Mouse (Mus musculus): ENCODE measurements around the gene Grk2. TPM values are rescaled to one million over a fixed set of nuclear protein-coding genes. Genes with fewer than 3 reads are reported as not detected.

Gene Grk2
- polyA plus RNA-seq, 1 experiment from 2014 or later: 12.5 TPM

Other genes with a start within 250 kb of the Grk2 start
- not detected in 2 replicates for gene Gstp3, start 246.7 kb downstream of the Grk2 start, polyA plus RNA-seq (2014; fragmentation: Nextera tagmentation; extraction: Ambion mirVana)
- gene Cabp2, start 224.6 kb downstream of the Grk2 start, polyA plus RNA-seq (2014; fragmentation: Nextera tagmentation; extraction: Ambion mirVana): not detected in 2 replicates
- 74.4 and 84.3 TPM in 2 replicates for gene Cdk2ap2, start 209.0 kb downstream of the Grk2 start, polyA plus RNA-seq (2014; fragmentation: Nextera tagmentation; extraction: Ambion mirVana)
- 12.2 and 15.4 TPM in 2 replicates for gene Pitpnm1, start 206.2 kb downstream of the Grk2 start, polyA plus RNA-seq (2014; fragmentation: Nextera tagmentation; extraction: Ambion mirVana)
- gene Aip, start 180.4 kb downstream of the Grk2 start, polyA plus RNA-seq (2014; fragmentation: Nextera tagmentation; extraction: Ambion mirVana): 65.7 and 67.4 TPM in 2 replicates
- not detected in 2 replicates for gene Gpr152, start 166.4 kb downstream of the Grk2 start, polyA plus RNA-seq (2014; fragmentation: Nextera tagmentation; extraction: Ambion mirVana)
- not detected in 2 replicates for gene Cabp4, start 162.2 kb downstream of the Grk2 start, polyA plus RNA-seq (2014; fragmentation: Nextera tagmentation; extraction: Ambion mirVana)
- 119 and 123 TPM in 2 replicates for gene Coro1b, start 157.6 kb downstream of the Grk2 start, polyA plus RNA-seq (2014; fragmentation: Nextera tagmentation; extraction: Ambion mirVana)
- gene Ptprcap, start 152.6 kb downstream of the Grk2 start, polyA plus RNA-seq (2014; fragmentation: Nextera tagmentation; extraction: Ambion mirVana): 1.0 and 1.1 TPM in 2 replicates
- gene Rps6kb2, start 142.9 kb downstream of the Grk2 start, polyA plus RNA-seq (2014; fragmentation: Nextera tagmentation; extraction: Ambion mirVana): 42.2 and 45.7 TPM in 2 replicates
- gene Carns1, start 130.7 kb downstream of the Grk2 start, polyA plus RNA-seq (2014; fragmentation: Nextera tagmentation; extraction: Ambion mirVana): 2.8 and 3.3 TPM in 2 replicates
- 0.79 and 0.96 TPM in 2 replicates for gene Tbc1d10c, start 114.9 kb downstream of the Grk2 start, polyA plus RNA-seq (2014; fragmentation: Nextera tagmentation; extraction: Ambion mirVana)
- gene Ppp1ca, start 114.2 kb downstream of the Grk2 start, polyA plus RNA-seq (2014; fragmentation: Nextera tagmentation; extraction: Ambion mirVana): 868 and 927 TPM in 2 replicates
- gene Rad9a, start 104.6 kb downstream of the Grk2 start, polyA plus RNA-seq (2014; fragmentation: Nextera tagmentation; extraction: Ambion mirVana): 41.6 and 42.1 TPM in 2 replicates
- 0.82 and 0.90 TPM in 2 replicates for gene Clcf1, start 92.0 kb downstream of the Grk2 start, polyA plus RNA-seq (2014; fragmentation: Nextera tagmentation; extraction: Ambion mirVana)
- not detected in 2 replicates for gene AC109138.7, start 91.9 kb downstream of the Grk2 start, polyA plus RNA-seq (2014; fragmentation: Nextera tagmentation; extraction: Ambion mirVana)
- 11.0 and 17.9 TPM in 2 replicates for gene Pold4, start 74.3 kb downstream of the Grk2 start, polyA plus RNA-seq (2014; fragmentation: Nextera tagmentation; extraction: Ambion mirVana)
- gene Ssh3, start 37.0 kb downstream of the Grk2 start, polyA plus RNA-seq (2014; fragmentation: Nextera tagmentation; extraction: Ambion mirVana): 2.8 and 3.9 TPM in 2 replicates
- gene Ankrd13d, start 23.1 kb downstream of the Grk2 start, polyA plus RNA-seq (2014; fragmentation: Nextera tagmentation; extraction: Ambion mirVana): 8.6 and 11.0 TPM in 2 replicates
- 42.1 and 44.0 TPM in 2 replicates for gene Kdm2a, start 92.1 kb upstream of the Grk2 start, polyA plus RNA-seq (2014; fragmentation: Nextera tagmentation; extraction: Ambion mirVana)
- gene Rhod, start 133.2 kb upstream of the Grk2 start, polyA plus RNA-seq (2014; fragmentation: Nextera tagmentation; extraction: Ambion mirVana): 14.0 and 15.2 TPM in 2 replicates
- 0.91 and 0.99 TPM in 2 replicates for gene Syt12, start 171.2 kb upstream of the Grk2 start, polyA plus RNA-seq (2014; fragmentation: Nextera tagmentation; extraction: Ambion mirVana)
- not detected in 2 replicates for gene 2010003K11Rik, start 192.4 kb upstream of the Grk2 start, polyA plus RNA-seq (2014; fragmentation: Nextera tagmentation; extraction: Ambion mirVana)
- gene Pcx, start 204.2 kb upstream of the Grk2 start, polyA plus RNA-seq (2014; fragmentation: Nextera tagmentation; extraction: Ambion mirVana): 11.8 and 13.4 TPM in 2 replicates